Mouse (Mus musculus) adipose tissue, adult 10 weeks (tissue): ENCODE data around the gene Tcstv3. TPM values are rescaled to one million over a fixed set of nuclear protein-coding genes. Genes with fewer than 3 reads are reported as not detected.

Source experiments
- polyA plus RNA-seq: library from polyadenylated mRNA; stranded (reverse); fragments of 350-450 nt; fragmentation: Illumina TruSeq; extraction: RNeasy Lipid Tissue Mini Kit (QIAGEN cat#74804); gene quantifications from one replicate; pipeline ENCODE4 v1.2.3, GENCODE M21; 2014; ENCODE audit warnings: low read depth, low replicate concordance

Tcstv3 gene
- polyA plus RNA-seq = not detected

DNA sequence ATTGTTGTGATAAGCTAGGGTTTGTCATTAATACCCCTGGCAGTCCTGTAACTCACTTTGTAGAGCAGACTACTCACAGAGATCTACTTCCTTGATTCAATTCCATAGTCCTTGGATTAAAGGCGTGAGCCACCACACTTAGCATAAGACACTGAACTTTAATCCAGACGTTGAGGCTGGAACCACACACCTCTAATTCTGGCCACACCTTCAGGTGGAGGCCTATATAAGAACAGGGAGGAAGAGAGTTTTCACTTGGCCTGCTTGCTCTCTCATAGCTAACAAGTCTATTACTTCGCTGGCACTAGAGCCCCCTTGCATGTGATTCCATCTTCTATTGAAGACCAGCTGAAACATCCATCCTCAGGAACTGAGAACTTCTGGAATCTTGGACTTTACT lies at the start of gene Tcstv3:
Gene Tcstv3, plus strand, starts transcription at position 301 of the 400 bp plus-strand sequence.

DNA sequence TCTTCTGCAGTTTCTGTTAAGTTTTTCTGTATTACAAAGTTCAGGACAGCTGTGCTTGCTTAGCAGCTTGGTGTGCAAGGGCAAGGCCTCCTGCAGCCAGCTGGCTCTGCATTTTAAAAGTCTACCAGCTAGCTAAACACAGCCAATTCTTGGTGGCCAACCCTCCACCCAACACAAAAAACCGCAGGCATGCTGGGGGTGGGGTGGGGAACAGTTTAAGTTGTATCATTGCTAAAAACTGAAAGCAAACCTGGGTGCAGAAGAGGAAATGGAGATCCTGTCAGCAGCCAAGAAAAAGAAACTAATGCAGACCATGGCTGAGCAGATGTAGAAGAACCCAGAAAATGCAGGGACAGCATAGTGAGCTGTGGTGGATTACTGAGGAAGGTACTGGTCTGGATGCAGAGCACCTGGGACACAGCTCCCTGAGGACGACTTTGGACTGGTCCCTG lies 16.7 kb upstream of the Tcstv3 start, which contains the start of gene BC147527:
Gene BC147527, plus strand, starts transcription at position 402 of the 452 bp plus-strand sequence.

Other genes starting within 250 kb of the Tcstv3 start
- not detected for gene Gm20767, start 176.6 kb upstream of the Tcstv3 start, polyA plus RNA-seq
- gene Gm21818, start 144.4 kb upstream of the Tcstv3 start, polyA plus RNA-seq = not detected
- gene Gm21762, start 100.9 kb upstream of the Tcstv3 start, polyA plus RNA-seq = not detected
- not detected for gene Gm21731, start 77.8 kb upstream of the Tcstv3 start, polyA plus RNA-seq
- gene AF067061, start 53.8 kb upstream of the Tcstv3 start, polyA plus RNA-seq = not detected
- gene BC147527, start 16.5 kb upstream of the Tcstv3 start, polyA plus RNA-seq = 1.2 TPM